Mouse (Mus musculus): ENCODE results near the gene Nfatc3. TPM values are rescaled to one million over a fixed set of nuclear protein-coding genes. Genes with fewer than 3 reads are reported as not detected.
A peak's percentile ranks its signal among the peaks of the same experiment; 100 is the strongest.

Gene Nfatc3
- polyA plus RNA-seq, 2 experiments, result 2.6 to 10.2 TPM

DNA sequence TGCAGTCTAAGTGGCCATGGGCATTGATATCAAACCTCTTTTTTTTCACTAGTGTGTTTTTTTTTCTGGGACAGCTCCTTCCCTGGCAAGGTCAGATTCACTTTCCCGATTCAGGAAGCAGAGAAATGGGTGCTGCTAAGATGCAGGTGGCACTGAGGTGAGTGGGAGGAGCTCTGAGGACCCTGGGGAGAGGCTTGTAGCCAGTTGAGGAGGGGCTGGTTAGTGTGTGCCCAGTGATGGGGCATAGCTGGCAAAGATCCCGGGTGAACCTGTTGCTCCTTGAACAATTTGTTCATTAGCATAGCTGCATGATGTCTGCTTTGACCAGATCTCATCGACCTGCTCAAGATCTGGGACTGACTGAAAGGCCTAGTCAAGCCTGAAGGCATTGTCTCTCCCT, 3.6 kb upstream of the Nfatc3 start:
- TF ChIP-seq EP300 (IDR thresholded peaks at IDR 0.05; ENCODE audit: low read depth), result no peak
- no peak for TF ChIP-seq CTCF (IDR thresholded peaks at IDR 0.05; ENCODE audit: low read depth)
- Histone ChIP-seq H3K4me3 (ENCODE audit: insufficient read depth in 1 of 2, low read depth in 2 of 2, low read length in 2 of 2) (no peak overlapping the region), H3K27ac (no peak overlapping the region), H3K9me3 (ENCODE audit: control insufficient read depth, low read length) (no peaks in the 10 kb centered on the region), H3K27me3 (ENCODE audit: control insufficient read depth, insufficient read depth, low read length) (no peaks in the 10 kb centered on the region), H3K36me3 (replicated peaks; ENCODE audit: control insufficient read depth, insufficient read depth, low read depth) (peaks cover 7% of the 10 kb centered on the region; the same call in 1 of the 2 replicates), H3K9ac (replicated peaks) (no peak overlapping the region), H3K4me1 (replicated peaks; ENCODE audit: control insufficient read depth in 2 of 2, insufficient read depth in 2 of 2, low read length in 1 of 2) (peaks cover 13 to 22% of the 10 kb centered on the region in 2 experiments), H3K4me2 (ENCODE audit: low read depth) (no peak overlapping the region)
- ATAC-seq (ENCODE audit: insufficient read depth) (no peak), DNase-seq (ENCODE audit: low read depth in 3 of 3, low spot score in 3 of 3) (no peak)
- WGBS (ENCODE audit: insufficient replicate concordance), result 54% methylated on average over 3 of the region's 3 CpGs

DNA sequence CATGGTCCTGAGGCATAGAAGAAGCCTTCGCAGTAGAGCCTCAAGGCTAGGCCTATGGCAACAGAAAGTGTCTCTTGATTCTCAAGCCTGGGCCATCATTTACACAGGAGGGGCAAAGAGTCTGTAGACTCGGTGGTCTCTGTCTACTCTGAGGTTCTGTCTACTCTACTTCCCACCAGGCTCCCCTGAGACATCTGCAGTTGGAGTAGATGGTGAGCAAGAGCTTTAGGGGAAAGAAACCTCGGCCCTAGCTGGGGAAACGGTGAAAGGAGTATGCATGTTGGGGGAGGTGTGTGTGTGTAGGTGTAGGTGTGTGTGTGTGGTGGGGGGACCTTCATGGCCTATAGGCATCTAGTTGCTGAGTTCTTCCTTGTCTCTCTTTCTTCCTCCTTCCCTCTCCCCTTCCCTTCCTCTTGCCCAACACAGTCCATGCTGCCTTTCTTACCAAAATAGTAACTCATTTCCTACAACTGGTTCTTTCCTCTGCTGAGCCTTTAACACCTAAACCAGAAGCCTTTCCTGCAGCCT, 2.1 kb upstream of the Nfatc3 start:
- no peak overlapping the region for H3K4me3 ChIP-seq (ENCODE audit: insufficient read depth in 1 of 2, low read depth in 2 of 2, low read length in 2 of 2)
- WGBS (ENCODE audit: insufficient replicate concordance), result 66% methylated on average over 4 of the region's 4 CpGs
- DNase-seq (ENCODE audit: low read depth in 3 of 3, low spot score in 3 of 3) (no peak), ATAC-seq (ENCODE audit: insufficient read depth) (no peak)
- no peak overlapping the region for H3K4me2 ChIP-seq (ENCODE audit: low read depth)
- TF ChIP-seq EP300 (IDR thresholded peaks at IDR 0.05; ENCODE audit: low read depth), result no peak
- TF ChIP-seq CTCF (IDR thresholded peaks at IDR 0.05; ENCODE audit: low read depth), result no peak
- H3K9me3 ChIP-seq (ENCODE audit: control insufficient read depth, low read length), result no peaks in the 10 kb centered on the region
- H3K4me1 ChIP-seq (replicated peaks; ENCODE audit: control insufficient read depth in 2 of 2, insufficient read depth in 2 of 2, low read length in 1 of 2), result peaks cover 15 to 25% of the 10 kb centered on the region in 2 experiments
- H3K36me3 ChIP-seq (replicated peaks; ENCODE audit: control insufficient read depth, insufficient read depth, low read depth), result peaks cover 7% of the 10 kb centered on the region; the same call in 1 of the 2 replicates
- no peaks in the 10 kb centered on the region for H3K27me3 ChIP-seq (ENCODE audit: control insufficient read depth, insufficient read depth, low read length)
- H3K27ac ChIP-seq, result no peak overlapping the region
- H3K9ac ChIP-seq (replicated peaks), result no peak overlapping the region

DNA sequence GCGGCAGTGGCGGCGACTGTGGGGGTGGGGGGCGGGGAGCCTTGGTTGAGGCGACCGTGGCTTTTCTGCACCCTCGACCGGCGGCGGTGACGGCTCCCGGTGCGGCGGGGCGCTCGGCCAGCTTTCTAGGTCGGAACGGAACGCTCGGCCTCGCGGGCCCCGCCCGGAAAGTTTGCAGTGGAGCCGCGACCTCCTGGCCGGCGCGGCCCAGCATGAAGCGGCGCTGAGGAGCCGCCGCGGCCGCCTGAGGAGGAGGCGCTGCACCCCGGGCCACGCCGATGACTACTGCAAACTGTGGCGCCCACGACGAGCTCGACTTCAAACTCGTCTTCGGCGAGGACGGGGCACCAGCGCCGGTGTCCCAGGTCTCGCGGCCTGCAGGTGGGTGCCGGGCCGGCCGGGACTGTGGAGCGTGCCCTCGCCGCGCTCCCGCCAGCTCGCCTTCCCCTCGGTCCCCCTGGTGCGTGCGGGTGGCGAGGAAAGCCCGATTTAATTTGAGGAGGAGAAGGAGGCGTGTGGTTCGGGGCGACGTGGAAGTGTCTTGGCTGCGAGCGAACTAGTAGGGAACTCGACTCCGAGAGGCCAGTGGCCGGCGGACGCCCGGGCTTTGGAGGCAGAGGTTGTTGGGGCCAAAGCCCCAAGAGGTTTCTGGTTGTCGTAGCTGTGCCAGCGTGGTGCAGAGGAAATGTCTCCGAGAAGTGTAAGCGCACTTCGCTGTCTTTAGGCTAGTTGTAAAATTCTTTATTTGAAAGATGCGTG, 1.2 kb downstream of the Nfatc3 start:
- H3K9me3 ChIP-seq (ENCODE audit: control insufficient read depth, low read length), result no peaks in the 10 kb centered on the region

DNA sequence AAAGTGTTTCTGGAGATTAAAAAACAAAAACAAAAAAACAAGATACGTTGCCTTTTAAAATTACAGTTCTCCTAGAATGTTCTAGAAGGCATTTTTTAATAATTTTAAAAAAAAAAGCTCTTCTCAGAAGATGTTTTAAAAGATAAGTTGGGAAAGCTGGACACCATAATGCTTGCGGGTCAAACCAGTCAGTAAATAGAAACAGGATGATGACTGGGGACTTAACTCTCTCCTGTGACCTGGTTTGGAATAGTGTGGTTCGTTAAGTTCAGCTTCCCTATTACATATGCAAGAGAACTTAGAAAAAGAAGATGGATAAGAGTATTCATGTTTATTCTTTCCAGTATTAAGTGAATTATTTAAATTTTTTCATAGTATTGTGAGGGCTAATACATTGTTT, 1.9 kb downstream of the Nfatc3 start:
- Histone ChIP-seq H3K9me3 (ENCODE audit: control insufficient read depth, low read length) (no peaks in the 10 kb centered on the region), H3K9ac (replicated peaks) (peak overlapping the region; percentile 86), H3K36me3 (replicated peaks; ENCODE audit: control insufficient read depth, insufficient read depth, low read depth) (no peaks in the 10 kb centered on the region), H3K27ac (peak overlapping the region; percentile 66), H3K27me3 (ENCODE audit: control insufficient read depth, insufficient read depth, low read length) (no peaks in the 10 kb centered on the region), H3K4me1 (replicated peaks; ENCODE audit: control insufficient read depth in 2 of 2, insufficient read depth in 2 of 2, low read length in 1 of 2) (peaks cover 25% of the 10 kb centered on the region in 2 experiments), H3K4me2 (ENCODE audit: low read depth) (peak overlapping the region; percentile 70), H3K4me3 (ENCODE audit: insufficient read depth in 1 of 2, low read depth in 2 of 2, low read length in 2 of 2) (peak overlapping the region; percentile 76 to 98)
- TF ChIP-seq EP300 (IDR thresholded peaks at IDR 0.05; ENCODE audit: low read depth) (no peak), CTCF (IDR thresholded peaks at IDR 0.05; ENCODE audit: low read depth) (no peak)
- ATAC-seq (ENCODE audit: insufficient read depth) (no peak), DNase-seq (ENCODE audit: low read depth in 3 of 3, low spot score in 3 of 3) (no peak)
- under 1% methylated on average over 3 of the region's 3 CpGs for WGBS (ENCODE audit: insufficient replicate concordance)

More for the DNA sequence above, 1.2 kb downstream of the Nfatc3 start:
- peaks cover 25 to 26% of the 10 kb centered on the region in 2 experiments for H3K4me1 ChIP-seq (replicated peaks; ENCODE audit: control insufficient read depth in 2 of 2, insufficient read depth in 2 of 2, low read length in 1 of 2)
- H3K27ac ChIP-seq, result peak overlapping the region; percentile 66
- H3K4me3 ChIP-seq (ENCODE audit: insufficient read depth in 1 of 2, low read depth in 2 of 2, low read length in 2 of 2), result peak overlapping the region; percentile 76 to 98
- DNase-seq (ENCODE audit: low read depth in 3 of 3, low spot score in 3 of 3) (peak in 1 of 3 experiments; percentile 35), ATAC-seq (ENCODE audit: insufficient read depth) (peak; percentile 71)
- H3K36me3 ChIP-seq (replicated peaks; ENCODE audit: control insufficient read depth, insufficient read depth, low read depth), result no peaks in the 10 kb centered on the region
- peak overlapping the region; percentile 86 for H3K9ac ChIP-seq (replicated peaks)
- peak overlapping the region; percentile 70 for H3K4me2 ChIP-seq (ENCODE audit: low read depth)
- H3K27me3 ChIP-seq (ENCODE audit: control insufficient read depth, insufficient read depth, low read length), result no peaks in the 10 kb centered on the region
- TF ChIP-seq EP300 (IDR thresholded peaks at IDR 0.05; ENCODE audit: low read depth), result no peak
- TF ChIP-seq CTCF (IDR thresholded peaks at IDR 0.05; ENCODE audit: low read depth), result 0 out of 2 replicates have a peak, but pooled peaks have one; percentile 7
- WGBS (ENCODE audit: insufficient replicate concordance), result under 1% methylated on average over 83 of the region's 83 CpGs

DNA sequence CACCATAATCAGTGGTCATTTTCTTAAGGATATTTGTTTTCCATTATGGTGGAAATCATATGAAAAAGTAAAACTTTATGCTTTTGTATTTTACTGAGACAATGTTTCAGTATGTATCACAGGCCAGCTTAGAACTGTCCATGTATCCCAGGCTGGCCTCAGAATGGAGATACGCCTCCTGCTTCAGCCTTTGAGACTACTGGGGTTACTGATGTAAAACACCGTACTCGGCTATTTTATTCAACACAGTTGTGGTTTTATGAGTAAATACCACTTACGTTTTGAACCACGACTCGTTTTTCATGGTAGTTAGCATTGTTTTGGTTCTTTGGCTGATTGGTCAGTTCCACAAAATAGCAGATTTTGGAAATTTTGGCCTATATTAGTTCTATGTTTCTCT, 3.0 kb downstream of the Nfatc3 start:
- peak overlapping the region; percentile 70 for H3K4me2 ChIP-seq (ENCODE audit: low read depth)
- WGBS (ENCODE audit: insufficient replicate concordance), result 57% methylated on average over 6 of the region's 6 CpGs
- H3K36me3 ChIP-seq (replicated peaks; ENCODE audit: control insufficient read depth, insufficient read depth, low read depth), result no peaks in the 10 kb centered on the region
- DNase-seq (ENCODE audit: low read depth in 3 of 3, low spot score in 3 of 3) (no peak), ATAC-seq (ENCODE audit: insufficient read depth) (no peak)
- peak overlapping the region; percentile 31 for H3K9ac ChIP-seq (replicated peaks)
- no peaks in the 10 kb centered on the region for H3K9me3 ChIP-seq (ENCODE audit: control insufficient read depth, low read length)
- no peaks in the 10 kb centered on the region for H3K27me3 ChIP-seq (ENCODE audit: control insufficient read depth, insufficient read depth, low read length)
- peaks cover 25% of the 10 kb centered on the region in 2 experiments for H3K4me1 ChIP-seq (replicated peaks; ENCODE audit: control insufficient read depth in 2 of 2, insufficient read depth in 2 of 2, low read length in 1 of 2)
- TF ChIP-seq CTCF (IDR thresholded peaks at IDR 0.05; ENCODE audit: low read depth) (no peak), EP300 (IDR thresholded peaks at IDR 0.05; ENCODE audit: low read depth) (no peak)
- H3K4me3 ChIP-seq (ENCODE audit: insufficient read depth in 1 of 2, low read depth in 2 of 2, low read length in 2 of 2), result peak overlapping the region in 1 of 2 experiments; percentile 76; a peak in 3 of 4 replicates
- H3K27ac ChIP-seq, result no peak overlapping the region

Measured in liver, embryonic 14.5 days (tissue).